Mouse (Mus musculus): Measurements from ENCODE around the gene Grm7. TPM values are rescaled to one million over a fixed set of nuclear protein-coding genes. Genes with fewer than 3 reads are reported as not detected.

Gene Grm7
- polyA plus RNA-seq (2012; rRNA removed) = 27.9 and 32.7 TPM in 2 replicates

DNA sequence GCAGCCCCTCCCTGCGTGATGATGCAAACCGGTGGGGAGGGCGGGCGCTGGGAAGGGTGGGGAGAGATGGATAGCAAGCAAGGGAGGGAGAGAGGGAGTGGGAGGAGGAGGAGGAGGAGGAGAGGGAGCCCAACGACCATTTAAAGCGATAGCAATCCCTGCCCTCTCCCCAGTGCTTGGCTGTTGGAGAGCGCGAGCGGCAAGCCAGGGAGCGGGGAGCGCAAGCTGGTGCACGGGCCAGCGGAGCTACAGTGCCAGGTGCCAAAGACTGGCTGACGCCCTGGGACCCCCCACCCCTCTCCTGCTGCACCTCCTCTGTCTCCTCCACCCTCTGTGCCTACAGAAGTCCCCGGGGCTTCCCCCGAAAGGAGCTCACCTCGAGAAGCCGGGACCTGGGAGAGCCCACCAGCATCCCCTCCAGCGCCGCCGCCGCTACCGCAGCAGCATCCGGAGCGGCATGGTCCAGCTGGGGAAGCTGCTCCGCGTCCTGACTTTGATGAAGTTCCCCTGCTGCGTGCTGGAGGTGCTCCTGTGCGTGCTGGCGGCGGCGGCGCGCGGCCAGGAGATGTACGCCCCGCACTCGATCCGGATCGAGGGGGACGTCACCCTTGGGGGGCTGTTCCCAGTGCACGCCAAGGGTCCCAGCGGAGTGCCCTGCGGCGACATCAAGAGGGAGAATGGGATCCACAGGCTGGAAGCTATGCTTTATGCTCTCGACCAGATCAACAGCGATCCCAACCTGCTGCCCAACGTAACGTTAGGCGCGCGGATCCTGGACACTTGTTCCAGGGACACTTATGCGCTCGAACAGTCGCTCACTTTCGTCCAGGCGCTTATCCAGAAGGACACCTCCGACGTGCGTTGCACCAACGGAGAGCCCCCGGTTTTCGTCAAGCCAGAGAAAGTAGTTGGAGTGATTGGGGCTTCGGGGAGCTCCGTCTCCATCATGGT is at the start of gene Grm7:
Grm7 (plus strand) TSS at position 171 of the 951 bp plus-strand sequence.
- DNase-seq (ENCODE audit: extremely low spot score in 1 of 2, low spot score in 1 of 2) = peak; percentile 40 to 70

- DNase-seq (ENCODE audit: extremely low spot score in 1 of 2, low spot score in 1 of 2) = no peak
Measured at GRCm38 (mm10) chr6:110645041-110645410, 355 bp upstream of the Grm7 start.

DNA sequence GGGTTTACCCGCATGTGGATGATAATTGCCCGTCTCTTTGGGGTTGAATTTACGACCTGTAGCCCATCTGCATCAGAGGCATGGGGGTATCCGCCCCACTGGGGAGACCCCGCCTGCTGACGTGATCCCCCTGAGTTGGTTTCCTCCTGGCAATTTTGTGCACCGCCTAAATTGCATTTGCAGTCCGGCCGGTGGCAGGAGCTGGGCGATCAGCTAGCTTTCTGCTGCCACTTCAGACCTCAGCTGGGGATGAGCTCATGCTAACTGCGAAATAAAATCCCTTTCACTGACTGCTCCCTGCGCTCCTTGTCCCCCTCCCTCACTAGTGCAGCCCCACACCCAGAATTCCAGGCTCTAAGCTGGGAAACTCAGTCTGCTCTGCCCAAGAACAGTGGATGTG is 1.5 kb downstream of the Grm7 start:
- DNase-seq (ENCODE audit: extremely low spot score in 1 of 2, low spot score in 1 of 2) = peak in 1 of 2 experiments; percentile 52

GRCm38 (mm10) chr6:110649227-110649626 is 3.8 kb downstream of the Grm7 start:
- DNase-seq (ENCODE audit: extremely low spot score in 1 of 2, low spot score in 1 of 2) = peak in 1 of 2 experiments; percentile 26

- DNase-seq (ENCODE audit: extremely low spot score in 1 of 2, low spot score in 1 of 2) = no peak
Measured at GRCm38 (mm10) chr6:110653361-110654001, 8.1 kb downstream of the Grm7 start.

DNA sequence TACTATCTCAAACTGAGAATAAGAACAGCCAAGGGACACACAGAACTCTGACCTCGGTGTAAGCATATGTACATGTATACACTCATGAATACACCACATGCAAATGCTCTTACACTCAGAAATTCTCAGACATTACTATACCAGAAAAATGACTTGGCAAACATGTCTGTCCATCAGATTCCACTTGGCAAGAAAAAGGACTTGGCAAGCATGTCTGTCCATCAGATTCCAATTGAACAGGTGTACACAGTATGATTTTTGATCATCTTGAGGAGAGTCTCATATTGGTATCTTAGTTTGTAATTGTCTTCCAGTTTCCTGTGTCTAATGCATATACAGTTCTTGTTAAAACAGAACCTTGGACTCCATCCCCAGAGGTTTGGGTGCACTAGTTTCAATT is 19.1 kb downstream of the Grm7 start:
- no peak for DNase-seq (ENCODE audit: extremely low spot score in 1 of 2, low spot score in 1 of 2)

- DNase-seq (ENCODE audit: extremely low spot score in 1 of 2, low spot score in 1 of 2) = no peak
Measured at GRCm38 (mm10) chr6:110668447-110668846, 23.1 kb downstream of the Grm7 start.

- peak; percentile 9 to 40 for DNase-seq (ENCODE audit: extremely low spot score in 1 of 2, low spot score in 1 of 2)
Measured at GRCm38 (mm10) chr6:110690954-110691353, 45.6 kb downstream of the Grm7 start.

- DNase-seq (ENCODE audit: extremely low spot score in 1 of 2, low spot score in 1 of 2) = peak; percentile 8 to 58
Measured at GRCm38 (mm10) chr6:110709763-110710162, 64.4 kb downstream of the Grm7 start.

DNA sequence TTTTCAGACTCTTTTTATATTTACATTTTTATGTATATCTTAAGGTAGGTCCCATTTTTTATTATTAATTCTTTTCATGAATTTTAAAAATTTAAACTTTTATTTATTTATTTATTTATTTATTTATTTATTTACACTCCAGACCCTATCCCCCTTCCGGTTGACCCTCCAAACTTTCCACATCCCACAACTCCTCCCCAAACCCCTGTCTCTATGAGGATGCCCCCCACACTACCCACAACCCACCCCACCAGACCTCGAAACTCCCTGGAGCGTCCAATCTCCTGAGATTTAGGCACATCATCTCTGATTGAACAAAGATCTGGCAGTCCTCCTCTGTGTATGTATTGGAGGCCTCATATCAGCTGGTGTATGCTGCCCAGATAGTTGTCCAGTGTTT is 69.6 kb downstream of the Grm7 start:
- no peak for DNase-seq (ENCODE audit: extremely low spot score in 1 of 2, low spot score in 1 of 2)

- DNase-seq (ENCODE audit: extremely low spot score in 1 of 2, low spot score in 1 of 2) = no peak
Measured at GRCm38 (mm10) chr6:110723371-110723770, 78.0 kb downstream of the Grm7 start.

- DNase-seq (ENCODE audit: extremely low spot score in 1 of 2, low spot score in 1 of 2) = no peak
Measured at GRCm38 (mm10) chr6:110733914-110734313, 88.5 kb downstream of the Grm7 start.

- peak in 1 of 2 experiments; percentile 44 for DNase-seq (ENCODE audit: extremely low spot score in 1 of 2, low spot score in 1 of 2)
Measured at GRCm38 (mm10) chr6:110743981-110744670, 98.7 kb downstream of the Grm7 start.

GRCm38 (mm10) chr6:110755921-110756320 is 110.5 kb downstream of the Grm7 start:
- DNase-seq (ENCODE audit: extremely low spot score in 1 of 2, low spot score in 1 of 2) = no peak

DNA sequence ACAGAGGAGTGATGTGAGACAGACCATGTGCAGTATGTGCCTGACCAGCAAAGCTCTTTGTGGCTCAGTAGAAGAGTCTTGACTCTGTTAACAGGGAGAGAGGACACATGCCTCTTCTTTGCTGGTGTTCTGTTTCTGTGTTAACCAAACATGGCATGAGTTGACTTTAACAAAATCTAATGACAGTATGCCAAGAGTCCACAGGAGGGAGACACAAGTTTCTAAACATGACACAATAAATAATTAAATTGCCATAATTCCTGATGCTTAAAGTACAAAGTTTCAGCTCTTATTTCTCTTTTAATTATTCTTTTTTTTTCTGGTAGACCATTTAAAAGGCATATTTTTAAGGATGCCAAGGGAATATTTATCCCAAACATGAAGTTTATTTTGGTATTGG is 124.2 kb downstream of the Grm7 start:
- no peak for DNase-seq (ENCODE audit: extremely low spot score in 1 of 2, low spot score in 1 of 2)

GRCm38 (mm10) chr6:110772652-110773051 is 127.3 kb downstream of the Grm7 start:
- no peak for DNase-seq (ENCODE audit: extremely low spot score in 1 of 2, low spot score in 1 of 2)

DNA sequence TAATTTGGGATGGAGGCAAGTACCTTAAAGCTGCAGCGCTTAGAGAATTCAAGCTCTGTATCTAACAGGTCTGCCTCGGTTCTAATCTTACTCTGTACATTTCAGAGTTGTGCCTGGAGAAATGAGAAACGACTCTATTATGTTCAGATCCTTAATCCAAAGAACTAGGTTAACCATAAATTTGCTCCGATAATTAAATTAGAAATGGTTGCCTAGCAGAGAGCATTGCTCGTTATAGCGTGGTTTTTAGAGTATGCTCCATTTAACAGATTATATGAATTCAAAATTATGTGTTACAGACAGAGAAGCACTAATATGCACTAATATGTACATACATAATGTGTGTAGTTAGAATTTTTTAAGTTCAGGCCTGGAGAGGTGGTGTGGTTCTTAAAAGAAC is 130.7 kb downstream of the Grm7 start:
- no peak for DNase-seq (ENCODE audit: extremely low spot score in 1 of 2, low spot score in 1 of 2)

- DNase-seq (ENCODE audit: extremely low spot score in 1 of 2, low spot score in 1 of 2) = no peak
Measured at GRCm38 (mm10) chr6:110785497-110785928, 140.1 kb downstream of the Grm7 start.

DNA sequence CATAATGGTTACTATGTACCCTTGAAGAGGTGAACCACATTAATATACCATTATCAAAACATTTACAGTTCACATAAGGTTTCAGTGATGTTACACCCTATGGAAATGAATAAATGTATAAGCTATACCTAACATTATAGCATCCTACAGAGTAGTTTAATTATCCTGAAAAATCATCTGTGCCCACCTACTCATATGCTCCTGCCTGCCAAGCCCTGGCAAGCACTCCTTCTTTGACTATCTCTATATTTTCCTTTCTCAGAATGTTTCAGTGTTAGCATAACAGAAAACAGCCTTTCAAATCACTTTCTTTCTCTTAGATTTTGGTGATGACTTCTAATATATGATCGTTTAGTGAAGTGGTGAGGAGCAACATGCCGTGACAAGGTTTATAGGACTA is 147.3 kb downstream of the Grm7 start:
- DNase-seq (ENCODE audit: extremely low spot score in 1 of 2, low spot score in 1 of 2) = peak in 1 of 2 experiments; percentile 43

- DNase-seq (ENCODE audit: extremely low spot score in 1 of 2, low spot score in 1 of 2) = no peak
Measured at GRCm38 (mm10) chr6:110807481-110807880, 162.1 kb downstream of the Grm7 start.

- no peak for DNase-seq (ENCODE audit: extremely low spot score in 1 of 2, low spot score in 1 of 2)
Measured at GRCm38 (mm10) chr6:110812214-110812613, 166.8 kb downstream of the Grm7 start.
